Mouse (Mus musculus) embryonic fibroblast, embryonic 13.5 days (primary cell): ENCODE data around the gene Phlpp1. TPM values are rescaled to one million over a fixed set of nuclear protein-coding genes. Genes with fewer than 3 reads are reported as not detected.

Experiments used
- H3K27ac ChIP-seq: 2 replicates; pipeline ENCODE4 v1.5.1; 2012; ENCODE audit warnings: low read length, control low read depth, inconsistent platforms; ENCODE audit not compliant: insufficient read depth
- H3K4me1 ChIP-seq: 2 replicates; pipeline ENCODE4 v1.6.1; 2011; ENCODE audit warnings: low read length; ENCODE audit not compliant: control insufficient read depth, insufficient read depth
- H3K4me3 ChIP-seq: 2 replicates; pipeline ENCODE4 v1.5.1; 2011; ENCODE audit warnings: mild to moderate bottlenecking, control low read depth, low read length; ENCODE audit not compliant: insufficient read depth
- CTCF ChIP-seq: IDR thresholded peaks from 2 replicates; pipeline ENCODE4 v1.5.1; 2011; ENCODE audit warnings: mild to moderate bottlenecking, control low read depth, low read length, moderate library complexity, borderline replicate concordance; ENCODE audit not compliant: insufficient read depth
- POLR2A ChIP-seq: IDR thresholded peaks from 2 replicates; pipeline ENCODE4 v1.6.1; 2011; ENCODE audit warnings: low read depth, mild to moderate bottlenecking, control low read depth, low read length, moderate library complexity
- polyA plus RNA-seq: library from polyadenylated mRNA; stranded (reverse); fragments of >200 nt; gene quantifications from 2 replicates; pipeline ENCODE4 v1.2.4, GENCODE M21; 2011; ENCODE audit warnings: low read depth; ENCODE audit not compliant: missing spikeins, insufficient read length

Phlpp1 gene
- polyA plus RNA-seq, 1 experiment: 14.3 TPM

- Histone ChIP-seq H3K4me1 (peaks cover 2% of the 10 kb centered on the region; the same call in 1 of the 2 replicates), H3K4me3 (no peak overlapping the region), H3K27ac (no peak overlapping the region)
- TF ChIP-seq POLR2A: no peak
- no peak for TF ChIP-seq CTCF
Measured at GRCm38 (mm10) chr1:106269337-106269736, 97.8 kb downstream of the Phlpp1 start.

- H3K27ac ChIP-seq: no peak overlapping the region
- no peak overlapping the region for H3K4me3 ChIP-seq
- TF ChIP-seq POLR2A: no peak
- no peak for TF ChIP-seq CTCF
- H3K4me1 ChIP-seq: peaks cover 10% of the 10 kb centered on the region
Measured at GRCm38 (mm10) chr1:106272916-106273315, 101.4 kb downstream of the Phlpp1 start.

- Histone ChIP-seq H3K4me3 (no peak overlapping the region), H3K27ac (no peak overlapping the region), H3K4me1 (peaks cover 10% of the 10 kb centered on the region)
- TF ChIP-seq CTCF: no peak
- no peak for TF ChIP-seq POLR2A
Measured at GRCm38 (mm10) chr1:106273801-106274200, 102.2 kb downstream of the Phlpp1 start.

- no peak overlapping the region for H3K27ac ChIP-seq
- no peak overlapping the region for H3K4me3 ChIP-seq
Measured at GRCm38 (mm10) chr1:106274561-106275001, 103.0 kb downstream of the Phlpp1 start.

GRCm38 (mm10) chr1:106275142-106275541, 103.6 kb downstream of the Phlpp1 start:
- Histone ChIP-seq H3K4me1 (peaks cover 10% of the 10 kb centered on the region), H3K4me3 (no peak overlapping the region), H3K27ac (no peak overlapping the region; the same call in 1 of the 2 replicates)
- TF ChIP-seq CTCF: no peak
- no peak for TF ChIP-seq POLR2A

More at GRCm38 (mm10) chr1:106274561-106275001, 103.0 kb downstream of the Phlpp1 start:
- no peak for TF ChIP-seq POLR2A
- TF ChIP-seq CTCF: no peak
- H3K4me1 ChIP-seq: peaks cover 10% of the 10 kb centered on the region

- Histone ChIP-seq H3K27ac (peak overlapping the region; percentile 2; the same call in 1 of the 2 replicates), H3K4me3 (no peak overlapping the region), H3K4me1 (peaks cover 10% of the 10 kb centered on the region)
- no peak for TF ChIP-seq POLR2A
- TF ChIP-seq CTCF: no peak
Measured at GRCm38 (mm10) chr1:106275731-106276130, 104.2 kb downstream of the Phlpp1 start.

- Histone ChIP-seq H3K4me3 (no peak overlapping the region), H3K27ac (peak overlapping the region; percentile 11), H3K4me1 (peaks cover 10% of the 10 kb centered on the region)
- TF ChIP-seq CTCF: no peak
- no peak for TF ChIP-seq POLR2A
Measured at GRCm38 (mm10) chr1:106276824-106277223, 105.3 kb downstream of the Phlpp1 start.

GRCm38 (mm10) chr1:106277286-106277685, 105.7 kb downstream of the Phlpp1 start:
- H3K4me1 ChIP-seq: peaks cover 10% of the 10 kb centered on the region
- H3K4me3 ChIP-seq: no peak overlapping the region
- peak overlapping the region; percentile 11 for H3K27ac ChIP-seq
- TF ChIP-seq POLR2A (no peak), CTCF (no peak)

GRCm38 (mm10) chr1:106278552-106279060, 107.1 kb downstream of the Phlpp1 start:
- peaks cover 10% of the 10 kb centered on the region for H3K4me1 ChIP-seq
- TF ChIP-seq CTCF: no peak
- no peak for TF ChIP-seq POLR2A
- H3K27ac ChIP-seq: no peak overlapping the region

GRCm38 (mm10) chr1:106279404-106280123, 108.0 kb downstream of the Phlpp1 start:
- TF ChIP-seq CTCF (no peak), POLR2A (no peak)

More at GRCm38 (mm10) chr1:106278552-106279060, 107.1 kb downstream of the Phlpp1 start:
- H3K4me3 ChIP-seq: no peak overlapping the region

More at GRCm38 (mm10) chr1:106279404-106280123, 108.0 kb downstream of the Phlpp1 start:
- Histone ChIP-seq H3K4me1 (peaks cover 10% of the 10 kb centered on the region), H3K4me3 (no peak overlapping the region), H3K27ac (no peak overlapping the region)
